Mouse (Mus musculus) adrenal gland, adult 18-20 months (tissue): ENCODE measurements at regions not wholly inside any gene's neighbourhood (a gene's known extent, or its start where the extent isn't known, plus 50 kb on each side); places are given as distances from the start of the nearest gene placed in this dataset.

Source experiments
- DNase-seq, 2 experiments: peaks; one replicate each; pipeline ENCODE4 v3.0.0; 2021 to 2022; ENCODE audit warnings: low spot score in 2 of 2

DNA sequence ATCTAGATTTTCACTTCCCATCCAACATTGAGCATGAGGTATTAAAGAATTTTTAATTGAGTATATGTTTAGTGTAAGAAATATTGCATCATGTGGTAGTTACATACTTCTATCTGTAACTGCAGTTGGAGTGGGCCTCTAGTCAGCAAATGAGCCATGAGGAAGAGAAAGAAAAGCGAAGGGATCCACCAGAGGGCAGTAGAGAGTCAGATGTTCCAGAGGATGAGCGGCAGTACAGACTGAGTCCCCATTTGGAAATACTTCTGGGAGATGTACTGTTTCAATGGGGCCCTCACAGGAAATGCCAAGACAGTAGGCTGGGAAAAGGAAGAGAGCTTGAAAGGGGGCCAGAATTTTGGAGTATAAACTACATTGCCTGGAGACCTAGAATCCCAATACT is 221.2 kb downstream of the Myh15 start:
- peak; percentile 50 to 57 for DNase-seq

DNA sequence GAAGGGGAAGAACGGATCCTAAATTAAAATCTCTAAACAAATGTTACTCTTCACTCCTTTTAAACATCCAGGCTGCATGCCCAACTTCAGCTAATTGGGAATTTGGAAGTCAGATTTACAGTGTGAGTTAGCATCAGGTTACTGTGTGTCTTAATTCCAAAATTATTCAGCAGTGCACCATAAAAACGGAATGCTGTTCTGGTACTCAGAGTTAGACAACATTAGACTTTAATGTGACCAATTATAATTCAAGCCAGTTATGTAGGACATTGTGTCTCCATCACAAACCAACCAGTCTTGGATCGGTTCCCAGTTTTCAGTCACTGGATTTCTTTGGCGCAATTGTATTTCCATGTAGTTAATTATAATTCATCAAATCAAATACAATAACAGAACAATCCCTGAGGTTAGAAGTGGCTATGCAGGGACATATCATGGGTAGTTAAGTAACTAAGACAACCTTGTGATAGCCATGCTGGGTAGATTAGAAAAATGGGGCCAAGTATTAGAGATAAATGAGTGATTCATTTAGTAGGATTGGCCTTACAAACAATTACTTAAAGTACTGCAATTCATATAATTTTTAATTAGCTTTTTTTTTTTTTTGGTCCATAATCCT is 230.9 kb downstream of the Myh15 start:
- no peak for DNase-seq

DNA sequence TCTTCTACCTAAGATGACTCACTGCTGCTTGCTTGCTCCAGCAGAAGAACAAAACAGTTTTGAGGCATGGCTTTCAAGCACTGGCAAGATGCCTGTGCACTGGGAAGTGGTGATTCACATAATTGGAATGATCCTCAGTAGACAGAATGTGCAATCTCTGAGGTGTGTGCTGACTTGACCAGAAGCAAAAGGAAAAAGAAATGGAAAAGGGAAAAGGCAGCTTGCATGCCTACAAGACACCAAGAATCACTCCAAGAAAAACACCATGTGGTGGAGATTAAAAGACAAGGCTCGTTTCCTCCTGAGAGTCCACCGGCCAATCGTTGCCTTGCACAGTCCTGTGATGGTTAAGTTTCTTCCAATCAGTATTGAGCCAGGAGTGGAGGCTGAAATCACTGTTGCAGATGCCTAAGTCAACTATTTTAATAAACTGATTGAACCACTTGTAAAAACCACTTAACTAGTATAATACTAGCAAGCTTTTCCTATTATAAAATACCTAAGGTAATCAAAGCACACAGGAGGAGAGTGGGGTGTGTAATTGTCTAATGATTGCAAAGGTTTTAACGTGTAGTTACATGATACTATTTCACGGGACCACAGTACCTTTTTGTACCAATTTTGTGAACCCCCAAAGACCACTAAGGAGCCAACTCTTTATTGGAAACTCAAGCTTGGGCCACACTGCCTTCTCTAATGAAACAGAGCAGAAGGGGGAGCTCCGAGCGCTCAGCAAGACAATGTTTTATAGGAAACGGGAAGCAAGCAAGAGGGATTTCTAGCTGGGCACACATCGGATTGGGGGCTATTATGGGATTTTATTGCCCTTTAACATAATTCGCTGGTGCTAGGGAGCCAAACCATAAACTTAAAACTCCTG is 232.2 kb downstream of the Myh15 start:
- peak in 1 of 2 experiments; percentile 5 for DNase-seq

DNA sequence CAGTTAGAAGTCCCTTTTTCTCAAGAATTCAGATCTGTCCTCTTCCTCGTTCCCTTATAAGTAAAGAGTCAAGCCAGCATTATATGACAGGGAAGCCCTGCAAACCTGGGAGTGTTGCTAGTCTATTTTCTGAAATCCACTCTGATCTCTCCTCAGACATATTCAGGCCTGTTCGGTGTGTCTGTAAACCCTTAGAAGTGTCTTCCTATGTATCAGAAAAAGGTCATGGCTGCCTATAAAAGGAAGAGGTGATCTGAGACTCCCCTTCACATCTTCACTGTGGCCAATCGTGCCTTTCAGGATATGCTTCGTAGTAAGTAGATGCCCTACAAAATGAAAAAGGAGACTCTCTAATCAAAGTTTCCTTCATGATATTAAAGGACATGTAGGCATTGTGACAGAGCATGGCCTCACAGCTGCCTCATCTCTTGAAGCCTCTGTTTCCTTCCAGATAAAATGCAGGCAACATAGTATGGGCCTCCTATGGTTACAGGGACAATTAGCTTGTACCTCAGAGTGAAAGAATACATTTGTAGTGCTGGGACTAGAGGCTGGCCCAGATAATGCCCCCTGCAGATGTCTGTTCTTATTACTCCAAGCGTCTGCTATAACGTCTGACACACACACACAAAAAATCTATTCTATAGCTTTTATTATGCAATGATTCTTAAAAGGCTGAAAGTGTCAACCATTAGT is 246.5 kb downstream of the Myh15 start:
- DNase-seq: no peak

DNA sequence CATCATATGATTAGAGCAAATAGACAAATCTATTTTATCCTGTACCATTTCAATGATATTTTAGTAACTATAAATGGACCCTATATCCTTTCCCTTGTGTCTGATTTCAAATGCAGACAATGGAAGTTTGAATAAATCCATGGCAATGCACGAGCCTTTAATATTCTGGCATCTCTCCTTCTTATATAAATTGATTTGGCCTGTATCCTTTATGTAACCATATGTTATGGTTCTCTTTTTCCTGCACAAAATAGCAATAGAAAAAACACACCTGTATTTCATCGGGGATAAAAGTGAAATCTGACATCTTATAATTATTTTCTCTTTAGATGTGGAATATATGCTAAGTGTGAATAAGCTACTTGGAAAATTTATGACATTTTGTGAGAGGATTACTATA is 247.1 kb downstream of the Myh15 start:
- no peak for DNase-seq

DNA sequence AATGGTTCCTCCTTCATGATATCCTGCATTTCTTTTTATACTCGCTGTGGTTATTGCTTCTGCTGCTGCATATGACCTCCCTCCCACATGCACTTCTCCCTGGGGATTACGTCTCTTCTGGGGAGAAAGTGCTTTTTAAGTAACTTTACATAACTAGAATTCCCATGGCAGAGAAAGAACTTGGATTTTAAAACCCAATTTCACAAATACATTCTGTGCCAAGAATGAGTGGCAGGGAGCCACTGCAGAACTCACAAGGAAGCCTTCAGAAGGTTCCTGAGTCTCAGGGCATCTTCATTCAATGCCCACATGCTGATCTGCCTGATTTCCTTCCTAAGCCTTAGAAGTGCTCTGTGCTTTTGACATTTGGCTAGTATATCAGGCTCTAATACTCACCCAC is 259.8 kb downstream of the Myh15 start:
- DNase-seq: no peak

DNA sequence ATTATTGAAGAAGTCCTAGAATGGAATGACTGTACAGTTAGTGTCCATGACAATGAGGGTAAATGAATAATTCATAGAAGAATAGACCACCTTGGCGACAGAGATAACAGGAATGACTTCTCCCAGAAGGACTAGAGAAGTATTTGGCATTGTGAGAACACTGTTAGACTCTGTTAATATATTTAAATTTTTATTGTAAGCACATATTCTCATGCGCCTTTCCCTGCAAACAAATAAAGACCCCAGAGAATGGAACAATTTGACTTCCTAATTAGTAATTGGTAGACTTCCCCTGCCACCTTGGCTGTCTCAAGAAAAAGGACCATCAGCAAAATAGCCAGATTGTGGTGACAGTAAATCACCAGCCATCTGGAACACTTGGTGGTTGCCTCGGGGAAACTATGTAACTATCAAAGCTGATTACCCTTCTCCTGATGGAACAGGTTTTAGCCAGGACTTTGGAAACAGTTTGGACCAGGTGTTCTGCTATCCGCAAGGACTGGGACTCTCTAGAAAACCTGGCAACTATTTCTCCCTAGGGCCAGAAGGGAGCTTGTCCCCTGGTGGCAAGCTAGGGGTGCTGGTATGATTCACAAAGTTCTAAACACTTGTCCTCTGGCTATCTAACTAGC is 261.9 kb downstream of the Myh15 start:
- DNase-seq: no peak

DNA sequence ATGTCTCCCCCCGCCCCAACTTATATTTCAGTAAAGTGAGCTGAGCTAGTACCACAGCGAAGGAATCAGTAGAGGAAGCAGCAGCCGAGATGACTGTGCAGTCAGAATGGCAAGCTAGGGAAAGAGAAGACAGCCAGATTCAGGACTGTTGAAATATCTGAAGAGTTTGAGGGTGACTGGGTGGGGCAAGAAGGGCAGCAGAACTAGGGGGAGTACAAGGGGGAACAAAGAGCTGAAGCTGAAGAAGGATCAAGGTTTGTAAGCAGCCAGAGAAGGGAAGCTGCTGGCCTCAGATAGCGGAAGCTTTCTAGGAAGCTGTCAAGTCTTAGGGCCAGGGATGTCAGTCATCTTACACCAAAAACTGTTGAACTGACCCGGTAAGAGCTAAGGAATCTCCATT is 262.5 kb downstream of the Myh15 start:
- no peak for DNase-seq

DNA sequence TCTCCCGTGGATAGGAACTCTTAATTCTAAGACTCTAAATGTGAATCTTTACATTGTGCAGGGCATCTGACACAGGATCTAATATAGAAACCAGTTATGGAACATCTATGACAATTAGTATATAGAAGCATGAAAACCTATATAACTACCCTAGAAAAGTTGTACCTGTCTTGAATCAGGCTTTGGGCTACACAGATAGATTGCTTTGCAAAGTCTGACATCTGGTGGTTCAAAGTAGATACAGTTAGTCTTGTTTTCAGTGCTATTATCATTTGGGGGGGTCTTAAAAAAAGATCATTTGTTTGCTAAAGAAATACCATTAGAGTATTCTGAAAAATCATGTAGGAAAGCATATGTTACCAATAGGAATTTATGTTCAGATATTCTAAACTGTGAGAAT is 264.7 kb downstream of the Myh15 start:
- no peak for DNase-seq

DNA sequence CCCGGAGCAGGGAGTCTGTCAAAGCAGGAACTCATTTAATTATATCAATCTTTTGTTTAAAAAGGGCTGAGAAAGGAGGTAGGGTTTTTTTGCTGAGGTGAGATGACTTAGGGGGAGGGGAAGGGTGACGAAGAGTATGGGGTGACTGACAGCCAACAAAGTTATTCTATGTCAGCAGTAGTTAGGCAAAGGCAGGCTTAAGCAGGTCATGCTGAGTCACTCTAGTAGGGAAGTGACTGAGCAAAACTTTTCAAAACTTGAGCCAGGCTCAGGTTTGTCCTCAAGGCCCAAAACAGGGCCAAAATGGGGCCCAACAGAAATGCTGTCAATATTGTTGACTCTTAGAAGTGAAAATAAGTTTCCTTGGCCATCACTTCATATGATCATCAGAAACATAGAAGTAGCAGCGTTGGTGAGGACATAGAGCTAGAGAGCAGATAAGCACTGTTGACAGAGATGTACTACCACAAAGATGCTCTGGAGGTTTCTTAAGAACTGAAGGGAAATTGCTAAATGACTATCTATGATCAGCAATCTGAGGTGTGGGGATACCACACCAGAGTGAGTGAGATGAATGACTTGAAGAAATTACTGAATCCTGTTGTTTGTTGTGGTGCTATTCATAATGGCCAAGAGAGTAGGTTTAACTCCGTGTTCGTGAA is 273.6 kb downstream of the Myh15 start:
- no peak for DNase-seq

DNA sequence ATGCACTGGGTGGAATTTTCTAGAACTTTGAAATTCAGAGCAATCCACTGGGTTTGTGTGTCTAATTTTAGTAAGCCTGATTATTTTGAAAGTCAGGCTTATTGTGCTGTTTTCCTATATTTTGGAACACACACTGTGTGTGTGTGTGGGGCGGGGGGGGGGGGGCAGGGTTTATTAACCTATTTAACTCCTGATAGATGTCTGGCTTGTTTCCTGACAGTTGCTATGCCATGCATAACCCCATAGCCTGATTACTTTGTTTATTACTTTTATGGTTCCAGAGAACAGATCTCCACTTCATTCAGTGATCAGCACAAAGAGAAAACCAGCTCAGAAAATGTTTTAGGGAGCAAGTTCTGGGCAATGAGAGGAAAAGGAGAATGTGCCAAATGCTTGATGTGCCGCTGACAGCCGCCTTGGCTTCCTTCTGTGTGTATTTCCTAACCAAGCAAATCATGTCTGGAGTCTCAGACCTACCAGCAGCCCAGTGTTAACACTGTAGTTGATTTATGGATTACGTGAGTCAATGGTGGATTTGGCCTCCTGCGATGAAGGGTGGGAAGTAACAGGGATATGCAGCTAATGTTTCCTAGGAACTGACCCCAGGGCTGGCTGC is 274.9 kb downstream of the Myh15 start:
- no peak for DNase-seq

DNA sequence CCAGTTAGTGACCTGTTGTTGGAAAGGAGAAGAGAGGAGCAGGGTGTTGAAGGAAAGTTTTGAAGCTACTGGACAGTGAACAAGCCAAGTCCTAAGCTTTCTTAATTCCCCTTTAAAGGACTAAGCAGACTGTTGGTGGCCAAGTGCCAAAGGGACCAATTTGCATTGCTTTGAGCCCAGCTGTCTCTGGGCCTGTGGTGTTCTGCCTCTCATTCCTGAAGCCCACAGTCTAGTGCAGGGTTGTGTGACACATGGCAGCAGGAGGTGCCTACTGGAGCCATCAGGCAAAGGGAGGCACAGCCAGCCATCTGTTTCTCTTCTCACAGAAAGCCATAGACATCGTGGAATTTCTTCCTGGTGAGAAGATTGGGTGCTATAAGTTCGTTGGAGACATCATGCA is 278.6 kb downstream of the Myh15 start:
- no peak for DNase-seq

DNA sequence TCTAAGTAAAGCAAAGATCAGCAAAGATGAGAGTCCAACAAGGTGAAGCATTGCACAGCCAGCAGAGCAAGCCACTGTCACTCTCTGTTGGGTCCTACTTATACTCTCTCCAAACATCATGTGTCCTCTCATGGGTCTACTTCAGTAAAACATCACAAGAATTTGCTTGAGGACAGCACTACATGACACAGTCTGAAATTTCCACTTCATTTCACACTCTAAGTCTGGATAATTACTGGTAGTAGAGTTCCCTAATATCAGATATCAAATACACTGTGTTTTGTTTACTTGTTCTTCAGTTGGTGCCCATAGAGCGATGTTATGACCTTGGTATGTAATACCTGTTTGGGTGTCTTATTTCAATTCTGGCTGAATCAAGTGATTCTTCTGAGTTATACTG is 280.7 kb downstream of the Myh15 start:
- DNase-seq: no peak

DNA sequence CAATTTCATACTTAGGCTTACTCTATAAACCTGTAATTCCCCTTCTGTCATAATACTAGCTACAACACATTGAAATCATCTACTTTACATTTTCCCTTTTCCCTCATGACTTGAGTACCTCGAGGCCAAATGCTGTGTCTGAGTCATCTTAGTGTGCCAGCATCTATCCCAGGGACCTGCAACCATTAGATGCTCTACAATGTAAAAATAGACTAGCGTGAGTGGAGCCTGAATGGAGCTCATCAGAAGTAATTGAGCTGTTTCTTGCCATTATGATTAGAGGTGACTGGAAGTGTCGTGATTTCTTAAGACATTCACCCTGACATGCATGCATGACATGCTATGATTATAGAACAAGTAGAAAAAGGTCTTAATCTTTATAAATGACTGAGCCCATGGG is 301.1 kb downstream of the Myh15 start:
- DNase-seq: no peak

DNA sequence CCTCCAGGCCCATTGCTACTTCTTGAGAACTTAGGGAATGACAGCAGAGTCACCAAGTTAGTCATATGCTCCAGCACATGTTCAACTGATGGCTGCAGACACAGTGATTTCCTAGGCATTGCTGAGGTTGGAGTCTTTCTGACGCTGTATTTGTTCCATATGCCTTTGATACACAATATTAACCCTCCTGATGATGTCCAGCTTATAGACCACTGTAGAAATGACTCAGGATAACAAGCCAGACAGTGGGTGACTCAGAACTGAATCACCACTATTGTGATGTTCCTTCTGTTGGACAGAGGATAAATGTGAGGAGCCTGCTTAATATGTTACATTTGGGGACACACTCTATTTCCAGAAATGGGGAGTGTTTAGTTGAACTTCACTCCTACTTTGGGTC is 304.4 kb downstream of the Myh15 start:
- no peak for DNase-seq

DNA sequence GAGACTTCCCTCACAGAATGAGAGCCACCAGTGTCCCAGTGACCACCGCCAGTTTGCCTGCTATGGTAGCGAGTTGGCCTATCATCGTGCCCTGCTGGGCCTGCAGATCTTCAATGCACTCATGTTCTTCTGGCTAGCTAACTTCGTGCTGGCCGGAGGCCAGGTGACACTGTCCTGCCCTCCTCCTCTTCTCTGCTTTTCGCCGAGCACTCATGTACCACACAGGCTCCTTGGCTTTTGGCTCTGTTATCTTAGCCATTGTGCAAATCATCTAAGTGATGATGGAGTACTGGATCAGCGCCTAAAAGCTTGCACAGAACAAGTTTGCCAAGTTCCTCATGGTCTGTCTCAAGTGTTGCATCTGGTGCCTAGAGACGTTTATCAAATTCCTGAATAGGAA is 312.2 kb downstream of the Myh15 start:
- DNase-seq: no peak

DNA sequence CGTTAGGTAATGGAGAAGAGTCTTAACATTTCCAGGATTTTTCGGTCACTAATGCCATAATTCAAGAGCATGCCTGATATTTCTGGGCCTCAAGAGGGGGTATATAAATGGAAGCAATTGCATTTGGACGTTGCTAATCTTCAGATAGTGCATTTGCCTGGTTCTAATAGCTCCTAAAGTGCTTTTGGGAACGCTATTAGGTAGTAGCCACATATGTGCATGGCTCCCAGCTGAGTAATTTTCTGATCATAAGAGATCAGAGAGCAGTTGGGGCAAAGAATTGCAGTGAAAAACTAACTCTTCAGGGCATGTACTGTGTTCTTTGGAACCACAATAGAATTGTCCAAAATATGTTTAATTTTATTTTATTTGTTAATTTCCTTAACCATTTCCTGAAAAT is 317.8 kb downstream of the Myh15 start:
- no peak for DNase-seq

DNA sequence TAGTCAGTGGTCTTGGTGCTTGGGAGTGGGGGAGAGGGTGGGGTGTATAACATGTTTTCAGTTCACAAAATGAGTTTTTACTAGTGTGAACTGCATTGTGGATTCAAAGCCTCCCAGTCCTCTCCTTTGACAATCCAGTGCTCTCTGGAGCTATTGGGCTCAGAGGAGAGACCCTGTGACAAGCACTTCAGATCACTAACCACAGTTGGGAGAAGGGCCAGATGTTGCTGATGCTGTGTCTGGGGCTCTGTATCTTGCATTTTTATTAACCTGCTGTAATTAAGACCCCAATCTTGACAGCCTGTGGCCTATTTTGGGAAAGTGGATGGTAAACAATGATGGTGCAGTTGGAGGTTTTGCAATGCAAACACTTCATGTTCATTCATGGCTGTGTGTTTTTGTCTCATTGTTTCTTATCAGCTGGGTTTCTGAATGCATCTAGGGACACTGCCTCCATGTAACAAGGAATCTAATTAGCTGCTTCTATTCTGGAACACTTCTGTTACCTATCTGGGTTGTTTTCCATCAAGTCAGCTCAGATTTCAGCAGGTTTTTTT is 320.0 kb upstream of the Ift57 start:
- no peak for DNase-seq

DNA sequence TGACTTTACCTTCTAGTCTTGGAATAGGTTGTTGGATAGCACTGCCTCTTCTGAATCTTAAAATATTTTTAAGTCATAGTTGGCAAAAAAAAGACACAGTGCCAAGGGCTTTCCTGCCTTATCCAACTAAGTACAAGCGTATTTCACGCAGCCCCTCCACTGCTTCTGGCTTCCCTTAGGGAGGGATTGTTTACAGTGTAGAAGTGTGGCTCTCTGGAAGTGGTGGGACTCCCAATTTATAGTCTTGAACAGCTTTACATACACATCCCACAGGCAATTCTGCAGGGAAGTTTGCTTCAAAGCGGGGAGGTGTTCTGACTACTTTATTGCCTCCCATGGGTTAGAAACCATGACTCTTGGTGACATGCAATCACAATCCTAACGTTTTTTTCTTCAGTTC is 310.9 kb upstream of the Ift57 start:
- DNase-seq: no peak

DNA sequence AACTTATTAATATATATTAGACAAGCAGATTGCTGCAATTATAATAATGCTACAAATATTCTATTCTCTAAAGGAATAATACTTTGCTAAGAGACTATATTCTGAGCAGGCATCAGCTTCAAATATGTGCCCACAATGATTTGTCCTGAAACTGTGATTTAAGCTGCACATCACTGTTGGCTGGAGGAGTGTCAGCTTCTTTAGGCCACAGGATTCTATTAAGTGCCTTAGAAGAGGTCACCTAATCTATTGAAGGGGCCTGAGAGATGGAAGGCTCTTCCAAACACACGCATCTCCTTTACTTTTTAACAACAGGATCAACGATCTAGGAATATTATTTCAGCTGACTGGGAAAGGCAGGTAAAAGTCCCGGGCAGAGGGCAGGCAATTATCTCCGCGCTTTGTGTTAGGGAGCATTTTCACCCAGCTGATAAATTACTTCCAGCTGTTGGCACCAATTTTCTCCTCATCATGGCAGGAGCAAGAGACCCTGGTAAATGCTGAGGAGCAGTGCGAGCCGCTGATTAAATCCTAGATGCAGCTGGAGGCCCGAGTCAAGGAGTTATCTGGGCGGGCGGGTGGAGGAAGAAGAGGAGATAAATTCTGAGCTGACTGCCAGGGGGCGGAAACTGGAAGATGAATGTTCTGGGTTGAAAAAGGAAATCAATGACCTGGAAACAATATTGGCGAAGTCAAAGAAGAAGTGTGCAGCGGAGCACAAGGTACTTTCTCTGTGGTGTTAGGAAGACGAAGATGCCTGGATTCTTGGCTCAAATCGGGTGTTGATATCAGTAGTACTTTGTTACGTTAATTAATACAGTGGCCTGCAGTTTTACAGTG is 290.9 kb upstream of the Ift57 start:
- no peak for DNase-seq
